Mouse (Mus musculus) MEL (cell line): ENCODE measurements around the gene Sowahd. TPM values are rescaled to one million over a fixed set of nuclear protein-coding genes. Genes with fewer than 3 reads are reported as not detected.

Experiments used
- DNase-seq: peaks from one replicate; pipeline ENCODE4 v3.0.0; 2011; ENCODE audit warnings: low read depth, low spot score
- H3K27ac ChIP-seq: 2 replicates; pipeline ENCODE4 v1.5.1; 2012; ENCODE audit warnings: low read depth, mild to moderate bottlenecking, control low read depth, low read length, moderate library complexity; ENCODE audit not compliant: control insufficient read depth
- H3K27me3 ChIP-seq, 2 experiments: fragments of 150-350 bp in 1 of 2; sonication (generic) in 1 of 2; 2 replicates each; pipeline ENCODE4 v1.6.1; 2012; ENCODE audit warnings: low read length in 2 of 2, mild to moderate bottlenecking in 2 of 2, improper control_type of control experiment in 1 of 2, moderate library complexity in 1 of 2; ENCODE audit not compliant: insufficient read depth in 2 of 2, control insufficient read depth in 1 of 2
- H3K36me3 ChIP-seq, 2 experiments: 2 replicates each; pipeline ENCODE4 v1.6.1; 2012 to 2014; ENCODE audit warnings: low read length in 2 of 2, improper control_type of control experiment in 1 of 2, inconsistent platforms in 1 of 2, mild to moderate bottlenecking in 1 of 2; ENCODE audit not compliant: insufficient read depth in 2 of 2, control insufficient read depth in 1 of 2
- H3K4me1 ChIP-seq, 2 experiments: fragments of 150-350 bp in 1 of 2; sonication (generic) in 1 of 2; 2 replicates each; pipeline ENCODE4 v1.6.1; 2012; ENCODE audit warnings: low read length in 2 of 2, improper control_type of control experiment in 1 of 2, mild to moderate bottlenecking in 1 of 2; ENCODE audit not compliant: insufficient read depth in 2 of 2, control insufficient read depth in 1 of 2
- H3K4me3 ChIP-seq, 2 experiments: fragments of 150-350 bp in 1 of 2; sonication (generic) in 1 of 2; 2 replicates each; pipeline ENCODE4 v1.5.1; 2012; ENCODE audit warnings: low read depth in 2 of 2, low read length in 2 of 2, mild to moderate bottlenecking in 2 of 2, moderate library complexity in 2 of 2, control low read depth in 1 of 2, improper control_type of control experiment in 1 of 2; ENCODE audit not compliant: control insufficient read depth in 1 of 2, insufficient read depth in 1 of 2
- H3K79me2 ChIP-seq: 2 replicates; pipeline ENCODE4 v1.6.1; 2012; ENCODE audit warnings: mild to moderate bottlenecking, low read length, moderate library complexity; ENCODE audit not compliant: control insufficient read depth, poor library complexity, insufficient read depth
- H3K9ac ChIP-seq: 2 replicates; pipeline ENCODE4 v1.6.1; 2012; ENCODE audit warnings: low read depth, mild to moderate bottlenecking, control low read depth, low read length, moderate library complexity; ENCODE audit not compliant: control insufficient read depth, poor library complexity, severe bottlenecking
- H3K9me3 ChIP-seq: fragments of 150-350 bp; sonication (generic); replicated peaks from 2 replicates; pipeline ENCODE4 v1.6.1; 2012; ENCODE audit warnings: mild to moderate bottlenecking, low read length, improper control_type of control experiment, moderate library complexity; ENCODE audit not compliant: insufficient read depth
- BHLHE40 ChIP-seq: IDR thresholded peaks from 2 replicates; pipeline ENCODE4 v1.6.1; 2012; ENCODE audit warnings: low read depth, mild to moderate bottlenecking, inconsistent platforms, low read length, improper control_type of control experiment, borderline replicate concordance
- CHD2 ChIP-seq: IDR thresholded peaks from 2 replicates; pipeline ENCODE4 v1.6.1; 2011; ENCODE audit warnings: low read length, improper control_type of control experiment
- CTCF ChIP-seq, 3 experiments: IDR thresholded peaks in 2 of 3; conservative IDR thresholded peaks in 1 of 3; 2 replicates each; pipeline ENCODE4 v1.5.1; 2011 to 2012; ENCODE audit warnings: low read length in 3 of 3, low read depth in 2 of 3, mild to moderate bottlenecking in 2 of 3, improper control_type of control experiment in 1 of 3, inconsistent platforms in 1 of 3, mixed read lengths in 1 of 3, moderate library complexity in 1 of 3; ENCODE audit not compliant: control insufficient read depth in 1 of 3, insufficient read depth in 1 of 3, poor library complexity in 1 of 3, severe bottlenecking in 1 of 3
- E2F4 ChIP-seq: IDR thresholded peaks from 2 replicates; pipeline ENCODE4 v1.6.1; 2011; ENCODE audit warnings: low read depth, low read length, improper control_type of control experiment, borderline replicate concordance
- ELF1 ChIP-seq: IDR thresholded peaks from 2 replicates; pipeline ENCODE4 v1.6.1; 2014; ENCODE audit warnings: low read depth, mild to moderate bottlenecking, inconsistent platforms, low read length, improper control_type of control experiment, moderate library complexity
- EP300 ChIP-seq, 2 experiments: IDR thresholded peaks; 2 replicates each; pipeline ENCODE4 v1.6.1; 2011; ENCODE audit warnings: improper control_type of control experiment in 2 of 2, low read length in 2 of 2, low read depth in 1 of 2, mild to moderate bottlenecking in 1 of 2
- ETS1 ChIP-seq: IDR thresholded peaks from 2 replicates; pipeline ENCODE4 v1.6.1; 2012; ENCODE audit warnings: low read depth, mild to moderate bottlenecking, inconsistent platforms, low read length, improper control_type of control experiment, moderate library complexity
- GATA1 ChIP-seq: IDR thresholded peaks from 2 replicates; pipeline ENCODE4 v1.6.1; 2011; ENCODE audit warnings: low read depth, low read length, improper control_type of control experiment
- JUND ChIP-seq: IDR thresholded peaks from 2 replicates; pipeline ENCODE4 v1.6.1; 2011; ENCODE audit warnings: low read depth, mild to moderate bottlenecking, improper control_type of control experiment, low read length
- MAX ChIP-seq: IDR thresholded peaks from 2 replicates; pipeline ENCODE4 v1.6.1; 2011; ENCODE audit warnings: low read length, improper control_type of control experiment
- MEF2A ChIP-seq: IDR thresholded peaks from 2 replicates; pipeline ENCODE4 v1.6.1; 2014; ENCODE audit warnings: low read depth, mild to moderate bottlenecking, inconsistent platforms, low read length, improper control_type of control experiment; ENCODE audit not compliant: poor library complexity, insufficient replicate concordance, severe bottlenecking; ENCODE audit errors: extremely low read depth
- MYB ChIP-seq: IDR thresholded peaks from 2 replicates; pipeline ENCODE4 v1.6.1; 2011; ENCODE audit warnings: mild to moderate bottlenecking, low read depth, low read length, improper control_type of control experiment
- MYC ChIP-seq: IDR thresholded peaks from 2 replicates; pipeline ENCODE4 v1.6.1; 2011; ENCODE audit warnings: low read depth, mild to moderate bottlenecking, low read length, improper control_type of control experiment, moderate library complexity
- NELFE ChIP-seq: IDR thresholded peaks from 2 replicates; pipeline ENCODE4 v1.6.1; 2011; ENCODE audit warnings: low read depth, low read length, improper control_type of control experiment
- POLR2A ChIP-seq, 2 experiments: IDR thresholded peaks; 2 replicates each; pipeline ENCODE4 v1.6.1; 2011 to 2012; ENCODE audit warnings: low read length in 2 of 2, mild to moderate bottlenecking in 2 of 2, control low read depth in 1 of 2, improper control_type of control experiment in 1 of 2, low read depth in 1 of 2, moderate library complexity in 1 of 2; ENCODE audit not compliant: control insufficient read depth in 1 of 2, insufficient read depth in 1 of 2, poor library complexity in 1 of 2
- POLR2AphosphoS2 ChIP-seq: IDR thresholded peaks from 2 replicates; pipeline ENCODE4 v1.6.1; 2011; ENCODE audit warnings: low read length, improper control_type of control experiment
- RAD21 ChIP-seq: IDR thresholded peaks from 2 replicates; pipeline ENCODE4 v1.6.1; 2011; ENCODE audit warnings: mild to moderate bottlenecking, low read depth, low read length, improper control_type of control experiment
- SIN3A ChIP-seq: IDR thresholded peaks from 2 replicates; pipeline ENCODE4 v1.6.1; 2012; ENCODE audit warnings: low read length, improper control_type of control experiment, inconsistent platforms
- SMC3 ChIP-seq: IDR thresholded peaks from 2 replicates; pipeline ENCODE4 v1.6.1; 2011; ENCODE audit warnings: low read depth, low read length, improper control_type of control experiment
- TAL1 ChIP-seq: IDR thresholded peaks from 2 replicates; pipeline ENCODE4 v1.6.1; 2012; ENCODE audit warnings: mild to moderate bottlenecking, inconsistent platforms, low read length, moderate library complexity, mixed read lengths
- TBP ChIP-seq: IDR thresholded peaks from 2 replicates; pipeline ENCODE4 v1.8.0; 2011; ENCODE audit warnings: low read depth, low read length, improper control_type of control experiment
- TCF12 ChIP-seq: IDR thresholded peaks from 2 replicates; pipeline ENCODE4 v1.6.1; 2014; ENCODE audit warnings: low read depth, mild to moderate bottlenecking, inconsistent platforms, low read length, improper control_type of control experiment, moderate library complexity
- USF1 ChIP-seq: IDR thresholded peaks from 2 replicates; pipeline ENCODE4 v1.6.1; 2014; ENCODE audit warnings: low read depth, mild to moderate bottlenecking, inconsistent platforms, low read length, improper control_type of control experiment, moderate library complexity
- USF2 ChIP-seq, 2 experiments: IDR thresholded peaks; 2 replicates each; pipeline ENCODE4 v1.6.1; 2011 to 2012; ENCODE audit warnings: improper control_type of control experiment in 2 of 2, low read length in 2 of 2, borderline replicate concordance in 1 of 2, inconsistent platforms in 1 of 2, low read depth in 1 of 2, mild to moderate bottlenecking in 1 of 2; ENCODE audit not compliant: insufficient read depth in 1 of 2
- ZC3H11A ChIP-seq: IDR thresholded peaks from 2 replicates; pipeline ENCODE4 v1.6.1; 2012; ENCODE audit warnings: low read depth, mild to moderate bottlenecking, inconsistent platforms, low read length, improper control_type of control experiment
- polyA plus RNA-seq, 2 experiments: library from polyadenylated mRNA; stranded (reverse) in 1 of 2; unstranded in 1 of 2; fragments of >175 nt in 1 of 2; fragments of >200 nt in 1 of 2; gene quantifications; 2 replicates each; pipeline versions ENCODE4 v1.2.1 to v1.2.4; 2012; ENCODE audit warnings: low replicate concordance in 2 of 2, low read depth in 1 of 2; ENCODE audit not compliant: insufficient read length in 2 of 2, insufficient read depth in 1 of 2, missing spikeins in 1 of 2
- total RNA-seq: library from RNA; depleted of rRNA; stranded (reverse); fragments of 300-350 nt; gene quantifications from 2 replicates; pipeline ENCODE4 v1.2.3, GENCODE M21; 2012

Gene Sowahd
- total and polyA plus RNA-seq, 3 experiments = not detected

DNA sequence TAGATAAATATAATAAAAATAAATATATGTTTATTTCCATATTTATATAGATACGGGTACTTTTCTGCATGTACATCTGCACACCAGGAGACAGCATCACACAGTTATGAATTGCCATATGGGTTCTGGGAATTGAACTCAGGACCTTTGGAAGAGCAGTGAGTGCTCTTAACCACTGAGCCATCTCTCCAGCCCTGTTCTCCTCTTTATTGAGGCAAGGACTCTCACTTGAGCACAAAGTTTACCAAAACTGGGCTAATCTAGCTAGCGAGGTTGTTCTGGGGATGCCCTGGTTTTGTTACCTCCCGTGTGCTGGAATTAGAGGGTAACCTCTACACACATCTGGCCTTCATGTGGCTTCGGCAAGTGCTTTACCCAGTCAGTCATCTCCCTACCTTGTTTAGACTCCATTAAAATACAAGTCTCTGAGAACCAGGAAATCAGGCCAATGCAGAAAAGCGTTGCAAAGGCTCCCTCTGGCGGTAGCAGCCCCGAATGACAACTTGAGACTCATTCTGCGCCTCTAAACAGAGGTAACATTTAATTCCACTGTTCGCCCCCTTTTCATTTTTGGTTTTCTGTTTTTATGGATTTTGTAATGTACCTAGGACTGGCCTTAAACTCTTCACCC is 25.7 kb downstream of the Sowahd start:
- H3K9ac ChIP-seq = peak overlapping the region; percentile 57
- H3K27me3 ChIP-seq = no peaks in the 10 kb centered on the region
- DNase-seq = peak; percentile 71
- H3K79me2 ChIP-seq = no peaks in the 10 kb centered on the region
- TF ChIP-seq TBP (peak; percentile 94), SMC3 (peak; percentile 67), JUND (no peak), ZC3H11A (peak; percentile 44; the same call in 1 of the 2 replicates), TCF12 (no peak), EP300 (IDR thresholded peaks at IDR 0.05; ENCODE audit: low read depth in 1 of 2, low read length in 2 of 2) (no peak), TAL1 (no peak), CHD2 (no peak), GATA1 (no peak), MAX (no peak), ETS1 (no peak), SIN3A (no peak), POLR2AphosphoS2 (no peak), RAD21 (peak; percentile 74), MYB (no peak), CTCF (IDR thresholded peaks at IDR 0.05 in 2 of 3, conservative IDR thresholded peaks at IDR 0.05 in 1 of 3; ENCODE audit: control insufficient read depth in 1 of 3, insufficient read depth in 1 of 3, low read depth in 2 of 3, low read length in 3 of 3, poor library complexity in 1 of 3, severe bottlenecking in 1 of 3) (peak; percentile 77 to 82 (median 81)), ELF1 (peak; percentile 64; the same call in 1 of the 2 replicates), USF1 (no peak)
- no peaks in the 10 kb centered on the region for H3K9me3 ChIP-seq
- no peak overlapping the region; the same call in 1 of the 2 replicates for H3K27ac ChIP-seq
- peak overlapping the region; percentile 47 for H3K4me3 ChIP-seq
- H3K4me1 ChIP-seq = no peaks in the 10 kb centered on the region
- H3K36me3 ChIP-seq = no peaks in the 10 kb centered on the region

DNA sequence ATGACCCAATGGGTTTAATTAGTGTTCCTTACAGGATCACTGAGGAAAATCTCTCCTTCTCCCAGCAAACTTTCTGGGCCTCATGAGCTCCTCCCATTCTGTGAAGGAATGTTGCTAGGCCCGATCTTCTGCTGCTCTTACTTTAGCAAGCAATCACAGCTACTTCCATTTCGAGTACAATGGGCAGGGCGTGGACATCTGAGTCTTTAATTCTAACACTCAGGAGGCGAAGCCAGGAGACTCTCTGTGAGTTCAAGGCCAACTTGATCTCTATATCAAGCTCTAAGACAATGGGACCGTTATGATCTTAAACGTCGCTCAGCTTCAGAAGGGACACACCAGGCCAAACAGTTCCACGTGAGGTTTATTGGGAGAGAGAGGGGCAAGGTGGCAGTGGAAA is 28.0 kb downstream of the Sowahd start:
- DNase-seq = no peak
- Histone ChIP-seq H3K9me3 (no peaks in the 10 kb centered on the region), H3K27me3 (no peaks in the 10 kb centered on the region), H3K27ac (no peak overlapping the region), H3K4me3 (no peak overlapping the region), H3K9ac (no peak overlapping the region), H3K36me3 (no peaks in the 10 kb centered on the region), H3K79me2 (no peaks in the 10 kb centered on the region), H3K4me1 (no peaks in the 10 kb centered on the region)
- TF ChIP-seq NELFE (no peak), MYC (no peak), E2F4 (no peak), USF2 (IDR thresholded peaks at IDR 0.05; ENCODE audit: borderline replicate concordance in 1 of 2, insufficient read depth in 1 of 2, low read depth in 1 of 2, low read length in 2 of 2) (no peak), POLR2AphosphoS2 (no peak), JUND (no peak), RAD21 (no peak), BHLHE40 (no peak), MEF2A (no peak), MYB (no peak), EP300 (IDR thresholded peaks at IDR 0.05; ENCODE audit: low read depth in 1 of 2, low read length in 2 of 2) (no peak), POLR2A (IDR thresholded peaks at IDR 0.05; ENCODE audit: control insufficient read depth in 1 of 2, insufficient read depth in 1 of 2, low read depth in 1 of 2, low read length in 2 of 2, poor library complexity in 1 of 2) (no peak), ETS1 (no peak), TAL1 (no peak), USF1 (no peak)
